Mouse (Mus musculus): ENCODE results near the gene Usp37. TPM values are rescaled to one million over a fixed set of nuclear protein-coding genes. Genes with fewer than 3 reads are reported as not detected.
"Not testable (repeated sequence)": the region's sequence is repeated elsewhere in the genome, so short reads cannot be mapped to it uniquely, and the experiment has no call there.

The Usp37 gene
- total and polyA plus RNA-seq, 3 experiments: 9.7 to 117 (median 89.3) TPM

- DNase-seq (ENCODE audit: low spot score) (peak; percentile 80), ATAC-seq (ENCODE audit: extremely low read depth, insufficient number of reproducible peaks, low FRiP score, poor library complexity, severe bottlenecking) (peak; percentile 77)
- Histone ChIP-seq H3K36me3 (replicated peaks) (peaks cover 30% of the 10 kb centered on the region), H3K4me1 (ENCODE audit: insufficient read depth, low read depth, low read length) (peaks cover 81% of the 10 kb centered on the region), H3K27me3 (ENCODE audit: insufficient read depth, low read length) (no peaks in the 10 kb centered on the region), H3K9me3 (replicated peaks) (peaks cover 2% of the 10 kb centered on the region; the same call in 1 of the 2 replicates), H3K4me3 (ENCODE audit: low read depth, low read length) (peak overlapping the region; percentile 69)
- no peak for TF ChIP-seq TAL1 (conservative IDR thresholded peaks at IDR 0.05; ENCODE audit: low read depth, low read length)
- TF ChIP-seq GATA1 (IDR thresholded peaks at IDR 0.05; ENCODE audit: borderline replicate concordance, low read length): no peak
- TF ChIP-seq POLR2AphosphoS5 (IDR thresholded peaks at IDR 0.05; ENCODE audit: insufficient replicate concordance, low read depth, low read length): peak; percentile 92
- peak; percentile 41; the same call in 1 of the 2 replicates for TF ChIP-seq CTCF (IDR thresholded peaks at IDR 0.05; ENCODE audit: low read depth, low read length)
- TF ChIP-seq GATA2 (IDR thresholded peaks at IDR 0.05; ENCODE audit: borderline replicate concordance, low read depth, low read length): no peak
Observed at GRCm38 (mm10) chr1:74397268-74397918, 146.7 kb downstream of the Usp37 start.

GRCm38 (mm10) chr1:74396456-74397222 is 147.4 kb downstream of the Usp37 start:
- H3K4me1 ChIP-seq (ENCODE audit: insufficient read depth, low read depth, low read length): peaks cover 77% of the 10 kb centered on the region
- H3K27me3 ChIP-seq (ENCODE audit: insufficient read depth, low read length); DNase-seq (ENCODE audit: low spot score); H3K9me3 ChIP-seq (replicated peaks): not testable (repeated sequence)
- peak; percentile 11; the same call in 1 of the 2 replicates for ATAC-seq (ENCODE audit: extremely low read depth, insufficient number of reproducible peaks, low FRiP score, poor library complexity, severe bottlenecking)
- peak overlapping the region; percentile 69; the same call in 1 of the 2 replicates for H3K4me3 ChIP-seq (ENCODE audit: low read depth, low read length)
- H3K36me3 ChIP-seq (replicated peaks): peaks cover 30% of the 10 kb centered on the region

- Histone ChIP-seq H3K4me3 (ENCODE audit: low read depth, low read length) (no peak overlapping the region; the same call in 1 of the 2 replicates), H3K4me1 (ENCODE audit: insufficient read depth, low read depth, low read length) (peaks cover 74% of the 10 kb centered on the region)
- no peak for ATAC-seq (ENCODE audit: extremely low read depth, insufficient number of reproducible peaks, low FRiP score, poor library complexity, severe bottlenecking)
Observed at GRCm38 (mm10) chr1:74395290-74395689, 148.8 kb downstream of the Usp37 start.

GRCm38 (mm10) chr1:74394858-74395257 is 149.2 kb downstream of the Usp37 start:
- Histone ChIP-seq H3K9me3 (replicated peaks) (peaks cover 2% of the 10 kb centered on the region; the same call in 1 of the 2 replicates), H3K27me3 (ENCODE audit: insufficient read depth, low read length) (no peaks in the 10 kb centered on the region), H3K4me1 (ENCODE audit: insufficient read depth, low read depth, low read length) (peaks cover 78% of the 10 kb centered on the region), H3K4me3 (ENCODE audit: low read depth, low read length) (no peak overlapping the region; the same call in 1 of the 2 replicates), H3K36me3 (replicated peaks) (peaks cover 30% of the 10 kb centered on the region)
- DNase-seq (ENCODE audit: low spot score) (no peak), ATAC-seq (ENCODE audit: extremely low read depth, insufficient number of reproducible peaks, low FRiP score, poor library complexity, severe bottlenecking) (no peak)
- no peak for TF ChIP-seq POLR2AphosphoS5 (IDR thresholded peaks at IDR 0.05; ENCODE audit: insufficient replicate concordance, low read depth, low read length)
- TF ChIP-seq GATA1 (IDR thresholded peaks at IDR 0.05; ENCODE audit: borderline replicate concordance, low read length): no peak
- no peak for TF ChIP-seq TAL1 (conservative IDR thresholded peaks at IDR 0.05; ENCODE audit: low read depth, low read length)
- TF ChIP-seq CTCF (IDR thresholded peaks at IDR 0.05; ENCODE audit: low read depth, low read length): no peak
- TF ChIP-seq GATA2 (IDR thresholded peaks at IDR 0.05; ENCODE audit: borderline replicate concordance, low read depth, low read length): no peak

More at GRCm38 (mm10) chr1:74395290-74395689, 148.8 kb downstream of the Usp37 start:
- no peaks in the 10 kb centered on the region for H3K27me3 ChIP-seq (ENCODE audit: insufficient read depth, low read length)
- DNase-seq (ENCODE audit: low spot score): no peak
- H3K9me3 ChIP-seq (replicated peaks): peaks cover 2% of the 10 kb centered on the region; the same call in 1 of the 2 replicates
- H3K36me3 ChIP-seq (replicated peaks): peaks cover 30% of the 10 kb centered on the region
- TF ChIP-seq TAL1 (conservative IDR thresholded peaks at IDR 0.05; ENCODE audit: low read depth, low read length) (no peak), GATA2 (IDR thresholded peaks at IDR 0.05; ENCODE audit: borderline replicate concordance, low read depth, low read length) (no peak), POLR2AphosphoS5 (IDR thresholded peaks at IDR 0.05; ENCODE audit: insufficient replicate concordance, low read depth, low read length) (no peak), GATA1 (IDR thresholded peaks at IDR 0.05; ENCODE audit: borderline replicate concordance, low read length) (no peak), CTCF (IDR thresholded peaks at IDR 0.05; ENCODE audit: low read depth, low read length) (no peak)

- TF ChIP-seq POLR2AphosphoS5 (IDR thresholded peaks at IDR 0.05; ENCODE audit: insufficient replicate concordance, low read depth, low read length) (no peak), GATA2 (IDR thresholded peaks at IDR 0.05; ENCODE audit: borderline replicate concordance, low read depth, low read length) (no peak), TAL1 (conservative IDR thresholded peaks at IDR 0.05; ENCODE audit: low read depth, low read length) (no peak), CTCF (IDR thresholded peaks at IDR 0.05; ENCODE audit: low read depth, low read length) (no peak), GATA1 (IDR thresholded peaks at IDR 0.05; ENCODE audit: borderline replicate concordance, low read length) (no peak)
- Histone ChIP-seq H3K27me3 (ENCODE audit: insufficient read depth, low read length) (no peaks in the 10 kb centered on the region), H3K36me3 (replicated peaks) (peaks cover 30% of the 10 kb centered on the region), H3K4me1 (ENCODE audit: insufficient read depth, low read depth, low read length) (peaks cover 79% of the 10 kb centered on the region), H3K9me3 (replicated peaks) (peaks cover 2% of the 10 kb centered on the region; the same call in 1 of the 2 replicates), H3K4me3 (ENCODE audit: low read depth, low read length) (no peak overlapping the region; the same call in 1 of the 2 replicates)
- DNase-seq (ENCODE audit: low spot score): no peak
- ATAC-seq (ENCODE audit: extremely low read depth, insufficient number of reproducible peaks, low FRiP score, poor library complexity, severe bottlenecking): no peak
Observed at GRCm38 (mm10) chr1:74394311-74394710, 149.8 kb downstream of the Usp37 start.

GRCm38 (mm10) chr1:74393697-74394096 is 150.4 kb downstream of the Usp37 start:
- Histone ChIP-seq H3K9me3 (replicated peaks) (peaks cover 2% of the 10 kb centered on the region; the same call in 1 of the 2 replicates), H3K27me3 (ENCODE audit: insufficient read depth, low read length) (no peaks in the 10 kb centered on the region), H3K4me3 (ENCODE audit: low read depth, low read length) (peak overlapping the region; percentile 82; the same call in 1 of the 2 replicates), H3K36me3 (replicated peaks) (peaks cover 30% of the 10 kb centered on the region), H3K4me1 (ENCODE audit: insufficient read depth, low read depth, low read length) (peaks cover 79% of the 10 kb centered on the region)
- ATAC-seq (ENCODE audit: extremely low read depth, insufficient number of reproducible peaks, low FRiP score, poor library complexity, severe bottlenecking) (no peak), DNase-seq (ENCODE audit: low spot score) (no peak)
- TF ChIP-seq GATA2 (IDR thresholded peaks at IDR 0.05; ENCODE audit: borderline replicate concordance, low read depth, low read length): no peak

All from G1E (cell line).